Mouse (Mus musculus) kidney, postnatal 0 days (tissue): ENCODE measurements around the gene Cabin1. TPM values are rescaled to one million over a fixed set of nuclear protein-coding genes. Genes with fewer than 3 reads are reported as not detected.
A peak's percentile ranks its signal among the peaks of the same experiment; 100 is the strongest.

ENCODE experiments used
- ATAC-seq: fragments of 200-750 bp; cut with Nextera tagmentation; replicated peaks from 2 replicates; pipeline ENCODE4 v1.8.0; 2017; ENCODE audit warnings: low read depth, moderate number of reproducible peaks, moderate TSS enrichment, moderate library complexity; ENCODE audit not compliant: low FRiP score
- DNase-seq: peaks from one replicate; pipeline ENCODE4 v3.0.0-alpha.2; 2016; ENCODE audit warnings: low spot score
- H3K27ac ChIP-seq: fragments of 300-500 bp; sonication (generic); 2 replicates; pipeline ENCODE4 v1.5.1; 2014; ENCODE audit warnings: mild to moderate bottlenecking
- H3K27me3 ChIP-seq: fragments of 300-500 bp; sonication (generic); 2 replicates; pipeline ENCODE4 v1.6.1; 2014; ENCODE audit warnings: low read length, mixed read lengths; ENCODE audit not compliant: insufficient read depth
- H3K36me3 ChIP-seq: fragments of 300-500 bp; sonication (generic); 2 replicates; pipeline ENCODE4 v1.6.1; 2014; ENCODE audit warnings: low read length, mixed read lengths; ENCODE audit not compliant: insufficient read depth
- H3K4me1 ChIP-seq: fragments of 300-500 bp; sonication (generic); replicated peaks from 2 replicates; pipeline ENCODE4 v1.6.1; 2014; ENCODE audit warnings: antibody characterized with exemption, low read length, mixed read lengths; ENCODE audit not compliant: insufficient read depth
- H3K4me2 ChIP-seq: fragments of 300-500 bp; sonication (generic); 2 replicates; pipeline ENCODE4 v1.6.1; 2014; ENCODE audit warnings: mild to moderate bottlenecking, low read length, moderate library complexity, mixed read lengths
- H3K4me3 ChIP-seq: fragments of 300-500 bp; sonication (generic); replicated peaks from 2 replicates; pipeline ENCODE4 v1.5.1; 2014; ENCODE audit warnings: low read depth, low read length
- H3K9ac ChIP-seq: fragments of 300-500 bp; sonication (generic); 2 replicates; pipeline ENCODE4 v1.6.1; 2014; ENCODE audit warnings: low read depth, low read length
- H3K9me3 ChIP-seq: fragments of 300-500 bp; sonication (generic); replicated peaks from 2 replicates; pipeline ENCODE4 v1.6.1; 2016; ENCODE audit warnings: low read length, inconsistent platforms, mixed read lengths
- CTCF ChIP-seq: IDR thresholded peaks from 2 replicates; pipeline ENCODE4 v1.5.1; 2016; ENCODE audit warnings: antibody characterized with exemption, low read depth, mild to moderate bottlenecking, moderate library complexity
- WGBS: fragments of 180-500 bp; shearing (Covaris S2); extraction: QIAGEN DNeasy Blood & Tissue Kit; methylation state at CpG from one replicate; pipeline ENCODE4 v1.1.7; 2014; 5-methylcytosine and 5-hydroxymethylcytosine counted together
- polyA plus RNA-seq: library from polyadenylated mRNA; unstranded; fragments of >200 nt; fragmentation: Nextera tagmentation; extraction: Ambion mirVana; gene quantifications from 2 replicates; pipeline ENCODE4 v1.2.1, GENCODE M21; 2015

Gene Cabin1
- polyA plus RNA-seq, 1 experiment from 2014 or later: 24.0 TPM

DNA sequence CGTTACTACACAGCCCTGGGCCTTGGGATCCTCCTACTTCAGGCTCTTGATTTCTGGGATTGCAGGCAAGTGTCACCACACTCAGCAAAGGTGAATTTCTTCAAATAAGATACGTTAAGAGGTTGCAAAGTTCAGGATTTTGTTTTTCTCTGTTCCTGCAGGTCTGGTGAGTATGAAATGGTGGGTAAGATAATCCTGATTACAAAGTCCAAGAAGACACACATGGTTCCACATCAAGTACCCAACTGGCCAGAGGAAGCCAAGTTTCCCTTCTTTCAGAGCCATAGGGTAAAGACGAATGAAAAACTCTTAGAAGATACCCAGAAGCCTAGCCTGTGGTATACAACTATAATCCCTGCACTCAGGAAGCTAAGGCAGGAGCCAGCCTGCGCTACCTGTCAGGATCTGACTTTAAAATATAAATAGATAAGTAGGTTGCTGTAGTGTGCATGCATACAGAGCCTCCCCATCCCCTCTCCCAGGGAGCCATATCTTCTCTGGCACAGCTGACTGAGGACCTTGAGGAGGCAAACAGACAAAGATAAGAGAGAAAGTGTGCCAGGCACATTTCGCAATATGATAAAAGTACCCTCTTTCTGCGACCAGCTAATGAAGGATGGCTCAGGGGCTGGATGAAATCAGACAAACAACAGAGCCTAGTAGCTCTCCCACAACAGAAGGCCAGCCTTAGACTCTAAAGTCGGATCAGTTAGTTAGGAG is 58.3 kb downstream of the Cabin1 start:
- H3K4me1 ChIP-seq: no peaks in the 10 kb centered on the region
- H3K27me3 ChIP-seq: no peaks in the 10 kb centered on the region
- ATAC-seq (no peak), DNase-seq (no peak)
- H3K4me3 ChIP-seq: no peak overlapping the region
- no peak overlapping the region for H3K4me2 ChIP-seq
- 61% methylated on average over 7 of the region's 7 CpGs for WGBS
- H3K9ac ChIP-seq: no peak overlapping the region
- H3K27ac ChIP-seq: 0 out of 2 replicates have a peak overlapping the region, but pooled peaks have one; percentile 6
- H3K36me3 ChIP-seq: peaks cover 13% of the 10 kb centered on the region; the same call in 1 of the 2 replicates
- H3K9me3 ChIP-seq: no peaks in the 10 kb centered on the region
- no peak for TF ChIP-seq CTCF

DNA sequence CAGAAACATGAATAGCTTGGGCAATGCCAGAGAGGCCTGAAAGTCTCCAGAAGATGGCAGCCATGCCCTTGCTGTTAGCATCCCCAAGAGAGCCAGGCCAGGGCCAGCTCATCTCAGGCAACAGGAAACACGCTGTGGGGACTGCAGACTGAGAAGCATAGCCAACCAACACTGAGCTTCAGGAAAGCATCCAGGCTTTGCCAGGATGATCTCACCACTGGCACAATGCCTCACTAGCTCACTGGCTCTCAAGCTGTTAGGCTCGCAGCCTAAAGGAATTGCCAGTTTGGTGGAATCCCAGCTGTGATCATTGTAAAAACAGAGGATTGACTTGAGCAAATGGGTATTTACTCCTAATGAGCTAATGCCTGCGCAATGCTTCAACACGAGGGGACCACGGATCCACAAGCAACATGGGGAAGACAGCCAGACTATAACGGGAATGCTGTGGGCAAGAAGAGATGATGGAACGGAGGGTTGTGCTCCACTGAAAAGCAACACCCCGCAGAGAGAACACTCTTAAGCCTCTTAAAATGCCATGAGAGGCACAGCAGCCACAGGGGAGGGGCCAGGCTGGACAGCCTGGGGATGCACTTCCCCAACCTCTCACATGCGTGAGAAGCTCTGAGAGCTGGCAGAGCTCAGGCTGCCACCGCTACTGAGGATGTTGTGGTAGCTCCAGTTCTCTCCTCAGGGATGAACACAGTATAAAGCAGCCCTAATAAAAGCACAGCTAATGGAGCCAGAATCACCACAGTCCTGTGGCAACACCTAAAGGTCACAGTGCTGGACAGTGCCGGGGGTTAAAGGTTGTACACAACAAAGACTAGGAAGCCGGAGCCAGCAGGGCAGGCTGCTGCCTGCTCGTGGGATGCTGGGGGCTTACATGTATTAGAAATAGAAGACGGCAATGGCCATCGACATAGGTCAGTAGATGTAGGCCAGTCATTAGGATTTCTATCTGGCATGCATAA is 59.6 kb downstream of the Cabin1 start:
- H3K4me1 ChIP-seq: no peaks in the 10 kb centered on the region
- WGBS: 77% methylated on average over 15 of the region's 15 CpGs
- H3K36me3 ChIP-seq: peaks cover 17% of the 10 kb centered on the region; the same call in 1 of the 2 replicates
- H3K27me3 ChIP-seq: no peaks in the 10 kb centered on the region
- TF ChIP-seq CTCF: no peak
- H3K9me3 ChIP-seq: no peaks in the 10 kb centered on the region
- H3K27ac ChIP-seq: no peak overlapping the region
- DNase-seq: no peak
- 0 out of 2 replicates have a peak overlapping the region, but pooled peaks have one; percentile 8 for H3K9ac ChIP-seq
- H3K4me3 ChIP-seq: no peak overlapping the region
- no peak for ATAC-seq
- no peak overlapping the region for H3K4me2 ChIP-seq

DNA sequence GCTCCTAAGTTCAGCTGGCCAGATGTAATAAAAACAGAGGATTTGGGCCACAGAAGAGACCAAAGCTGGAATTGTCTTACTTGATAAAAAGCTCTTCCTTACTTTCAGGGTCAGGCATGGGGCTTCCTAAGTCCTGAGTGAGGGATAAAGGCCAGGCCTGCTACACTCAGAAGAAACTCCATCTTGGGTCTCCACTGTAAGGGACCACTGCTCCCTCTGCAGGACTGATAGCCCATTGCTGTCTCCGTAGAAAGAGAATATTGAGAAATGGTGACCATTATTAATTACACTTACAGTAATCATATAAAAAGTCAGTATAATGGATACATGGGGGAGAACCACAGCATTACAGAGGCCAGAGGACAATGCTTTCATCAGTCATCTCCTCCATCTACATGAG is 60.6 kb downstream of the Cabin1 start:
- no peak overlapping the region for H3K4me2 ChIP-seq
- no peak overlapping the region for H3K4me3 ChIP-seq
- 75% methylated on average over 1 of the region's 1 CpGs for WGBS
- TF ChIP-seq CTCF: peak; percentile 79
- no peaks in the 10 kb centered on the region for H3K4me1 ChIP-seq
- H3K9ac ChIP-seq: no peak overlapping the region
- peaks cover 17% of the 10 kb centered on the region; the same call in 1 of the 2 replicates for H3K36me3 ChIP-seq
- no peaks in the 10 kb centered on the region for H3K9me3 ChIP-seq
- no peaks in the 10 kb centered on the region for H3K27me3 ChIP-seq
- no peak overlapping the region for H3K27ac ChIP-seq
- DNase-seq (peak; percentile 72), ATAC-seq (no peak)

DNA sequence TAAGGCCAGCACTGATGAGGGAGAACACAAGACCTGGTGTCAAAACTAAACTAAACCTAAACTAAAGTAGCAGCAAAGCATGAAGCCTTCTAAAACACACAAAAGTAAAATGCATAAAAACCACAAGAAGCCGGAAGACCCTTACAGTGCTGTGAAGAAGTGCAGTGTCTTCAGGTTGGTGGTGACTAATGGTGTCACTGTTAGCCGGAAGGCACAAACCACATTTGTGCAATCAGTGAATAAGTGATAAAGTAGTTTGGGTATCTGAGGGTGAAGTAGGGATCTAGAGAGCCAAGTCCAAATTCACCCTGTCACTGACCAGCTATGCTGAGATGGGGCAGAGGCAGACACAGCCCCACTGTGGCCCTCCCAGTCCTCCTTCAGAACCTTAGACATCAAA is 61.6 kb downstream of the Cabin1 start:
- Histone ChIP-seq H3K27me3 (no peaks in the 10 kb centered on the region), H3K4me2 (no peak overlapping the region), H3K27ac (no peak overlapping the region), H3K9ac (no peak overlapping the region), H3K4me3 (no peak overlapping the region), H3K9me3 (no peaks in the 10 kb centered on the region), H3K4me1 (no peaks in the 10 kb centered on the region), H3K36me3 (peaks cover 18% of the 10 kb centered on the region; the same call in 1 of the 2 replicates)
- 94% methylated on average over 2 of the region's 2 CpGs for WGBS
- ATAC-seq (no peak), DNase-seq (no peak)
- no peak for TF ChIP-seq CTCF

DNA sequence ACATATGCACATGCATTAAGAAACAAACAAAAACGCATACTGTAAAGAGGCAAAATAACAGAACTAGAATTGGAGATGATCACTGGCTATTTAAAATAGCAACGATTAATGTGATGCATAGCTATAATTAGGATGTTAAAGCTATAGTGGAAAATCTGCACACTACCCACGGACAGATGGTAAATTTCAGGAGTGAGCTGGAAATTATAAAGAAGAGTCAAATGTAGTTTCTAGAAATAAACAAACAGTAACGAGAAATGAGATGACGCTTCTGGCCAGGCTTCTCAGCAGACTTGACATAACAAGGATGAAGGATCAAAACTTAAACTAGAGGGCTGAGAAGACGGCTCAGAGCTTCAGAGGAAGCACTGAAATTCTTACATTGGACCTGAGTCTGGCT is 62.9 kb downstream of the Cabin1 start:
- Histone ChIP-seq H3K4me1 (no peaks in the 10 kb centered on the region), H3K4me2 (no peak overlapping the region), H3K9me3 (no peaks in the 10 kb centered on the region), H3K4me3 (no peak overlapping the region), H3K9ac (no peak overlapping the region), H3K36me3 (peaks cover 29% of the 10 kb centered on the region), H3K27ac (no peak overlapping the region), H3K27me3 (no peaks in the 10 kb centered on the region)
- ATAC-seq: no peak
- 81% methylated on average over 6 of the region's 6 CpGs for WGBS
- DNase-seq: no peak
- TF ChIP-seq CTCF: no peak

DNA sequence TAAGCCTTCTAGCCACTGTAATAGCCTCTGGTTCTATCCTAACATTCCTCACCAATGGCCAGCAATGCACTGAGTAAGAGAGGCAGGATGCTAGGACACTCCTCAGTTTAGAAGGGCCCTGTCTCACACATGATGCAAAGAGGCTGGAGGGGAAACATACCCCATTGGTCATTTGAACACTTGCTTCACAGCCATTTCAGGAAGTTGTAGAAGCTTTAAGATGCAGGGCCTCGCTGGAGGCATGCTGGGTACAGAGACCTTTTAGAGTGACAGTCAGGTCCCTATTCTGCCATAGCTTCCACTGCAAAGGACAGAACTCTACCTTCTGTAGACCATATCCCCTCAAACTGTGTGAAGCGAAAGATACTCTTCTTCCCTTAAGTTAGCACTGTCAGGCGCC is 66.4 kb downstream of the Cabin1 start:
- no peak for TF ChIP-seq CTCF
- Histone ChIP-seq H3K4me2 (no peak overlapping the region), H3K27ac (no peak overlapping the region), H3K9me3 (no peaks in the 10 kb centered on the region), H3K9ac (no peak overlapping the region), H3K27me3 (no peaks in the 10 kb centered on the region), H3K4me3 (no peak overlapping the region), H3K4me1 (no peaks in the 10 kb centered on the region), H3K36me3 (peaks cover 53% of the 10 kb centered on the region)
- WGBS: 87% methylated on average over 3 of the region's 3 CpGs
- DNase-seq (no peak), ATAC-seq (no peak)
